Mouse (Mus musculus): Measurements from ENCODE around the gene Dbndd2.
A peak's percentile ranks its signal among the peaks of the same experiment; 100 is the strongest.

Gene Dbndd2

DNA sequence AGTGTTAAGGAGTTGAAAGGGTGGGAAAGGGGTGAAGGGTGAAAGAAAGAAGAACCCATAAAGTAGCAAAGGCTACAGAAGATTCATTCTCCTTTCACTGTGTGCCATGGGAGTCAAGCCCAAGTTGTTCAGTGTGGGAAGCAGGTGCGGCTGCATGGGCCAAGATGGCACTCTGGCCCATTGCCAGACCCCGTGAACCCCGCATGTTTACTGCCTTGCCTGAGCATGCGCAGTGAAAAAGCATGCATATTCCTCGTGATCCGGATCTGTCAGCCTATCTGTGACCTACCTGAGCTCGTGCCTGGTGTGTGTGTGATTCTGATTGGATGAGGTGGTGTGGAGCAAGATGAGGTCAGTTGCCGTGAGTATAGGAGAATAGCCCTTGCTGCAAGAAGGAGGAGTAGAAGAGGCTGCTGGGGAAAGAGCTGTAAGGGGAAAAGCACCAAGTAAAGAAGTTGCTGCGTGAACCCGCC lies 37.4 kb downstream of the Dbndd2 start:
- ATAC-seq (ENCODE audit: insufficient number of reproducible peaks, low FRiP score, low TSS enrichment) = no peak

DNA sequence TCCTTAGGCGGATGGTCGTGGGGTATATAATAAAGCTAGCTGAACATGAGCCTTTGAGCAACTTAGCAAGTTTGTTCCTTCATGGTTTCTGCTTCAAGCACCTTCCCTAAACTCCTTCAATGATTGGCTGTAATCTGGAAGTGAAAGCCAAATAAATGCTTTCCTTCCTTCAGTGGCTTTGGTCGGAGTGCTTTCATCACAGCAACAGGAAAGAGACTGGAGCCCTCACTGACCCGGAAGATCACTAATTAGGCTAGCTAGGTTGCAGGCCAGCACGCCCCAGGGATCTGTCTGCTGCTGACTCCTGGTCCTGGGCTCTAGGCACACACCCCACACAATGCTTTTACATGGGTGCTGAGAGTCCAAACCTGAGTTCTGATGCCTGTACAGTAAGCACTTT lies 42.7 kb downstream of the Dbndd2 start:
- no peak for ATAC-seq (ENCODE audit: insufficient number of reproducible peaks, low FRiP score, low TSS enrichment)

DNA sequence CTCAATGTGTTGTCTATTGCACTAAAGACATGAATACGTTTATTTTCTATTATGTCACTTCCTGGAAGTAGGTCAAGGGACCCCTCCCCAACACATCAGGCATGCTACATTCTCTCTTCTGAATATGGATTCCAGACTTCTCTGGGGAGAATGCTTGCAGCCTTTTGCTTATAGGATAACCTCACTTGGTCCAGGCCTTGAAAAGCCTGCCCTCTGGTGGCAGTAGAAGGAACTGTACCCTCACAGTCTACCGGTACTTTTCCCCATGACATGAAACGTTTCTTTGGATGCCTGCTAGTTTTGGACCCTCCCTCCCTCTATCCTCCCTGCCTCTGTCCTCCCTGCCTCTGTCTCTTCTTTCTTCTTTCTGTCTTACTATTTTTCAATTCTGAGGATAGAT lies 45.3 kb downstream of the Dbndd2 start:
- ATAC-seq (ENCODE audit: insufficient number of reproducible peaks, low FRiP score, low TSS enrichment) = peak; percentile 58; the same call in 1 of the 2 replicates

DNA sequence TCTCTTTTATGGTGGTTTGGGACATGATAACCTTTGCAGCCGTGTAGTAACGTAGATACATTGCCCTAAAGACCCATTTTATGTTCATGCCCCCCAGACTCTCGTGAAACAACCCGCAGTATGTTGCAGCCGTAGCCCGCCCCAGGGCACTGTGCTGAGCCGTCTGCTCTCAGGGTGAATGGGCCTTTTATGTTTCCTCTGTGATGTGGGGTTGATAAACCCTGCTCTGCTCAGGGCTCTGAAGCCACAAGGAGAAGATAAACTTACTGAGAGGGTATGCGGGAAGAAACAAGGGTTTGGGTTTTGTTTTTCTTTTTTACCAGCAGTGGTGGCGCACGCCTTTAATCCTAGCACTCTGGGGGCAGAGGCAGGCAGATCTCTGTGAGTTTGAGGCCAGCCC lies 48.4 kb downstream of the Dbndd2 start:
- ATAC-seq (ENCODE audit: insufficient number of reproducible peaks, low FRiP score, low TSS enrichment) = no peak

DNA sequence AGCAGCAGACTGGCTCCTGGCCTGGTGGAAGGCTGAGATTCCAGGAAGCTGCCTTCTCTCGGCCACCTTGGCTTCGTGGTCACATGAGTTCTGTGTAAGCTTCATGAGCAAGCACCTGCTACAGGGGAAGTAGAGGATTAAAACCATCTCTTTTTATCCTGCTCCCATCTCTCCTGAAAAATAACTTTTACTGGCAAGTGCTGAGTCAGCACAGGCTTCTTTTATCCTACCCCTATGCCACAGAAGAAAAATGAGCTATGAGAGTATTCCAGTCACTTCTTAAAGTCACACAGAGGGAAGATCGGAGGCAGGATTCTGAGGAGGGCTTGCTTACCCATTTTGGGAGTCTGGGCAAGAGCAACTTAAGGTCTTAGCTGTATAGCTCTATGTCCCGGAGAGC lies 51.1 kb downstream of the Dbndd2 start:
- ATAC-seq (ENCODE audit: insufficient number of reproducible peaks, low FRiP score, low TSS enrichment) = no peak

GRCm38 (mm10) chr2:164540652-164541427 lies 54.9 kb downstream of the Dbndd2 start:
- ATAC-seq (ENCODE audit: insufficient number of reproducible peaks, low FRiP score, low TSS enrichment) = no peak

DNA sequence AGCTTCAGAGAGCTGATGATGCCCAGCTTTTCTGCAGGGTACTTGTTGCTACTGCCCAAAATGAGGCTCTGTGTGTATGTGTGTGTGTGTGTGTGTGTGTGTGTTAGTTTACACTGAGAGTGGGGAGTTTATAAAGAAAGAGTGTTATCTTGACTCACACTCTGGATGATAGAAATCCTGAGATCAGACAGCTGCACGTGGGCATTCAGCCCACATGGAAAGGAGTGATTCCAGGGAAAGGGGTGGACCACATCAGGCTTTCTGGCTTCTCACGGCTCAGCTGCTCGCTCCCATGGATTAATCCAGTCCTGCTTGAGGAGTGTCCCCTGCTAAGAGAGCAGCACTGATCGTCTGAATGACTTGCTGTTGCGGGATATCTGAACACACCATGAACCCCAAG lies 56.2 kb downstream of the Dbndd2 start:
- no peak for ATAC-seq (ENCODE audit: insufficient number of reproducible peaks, low FRiP score, low TSS enrichment)

DNA sequence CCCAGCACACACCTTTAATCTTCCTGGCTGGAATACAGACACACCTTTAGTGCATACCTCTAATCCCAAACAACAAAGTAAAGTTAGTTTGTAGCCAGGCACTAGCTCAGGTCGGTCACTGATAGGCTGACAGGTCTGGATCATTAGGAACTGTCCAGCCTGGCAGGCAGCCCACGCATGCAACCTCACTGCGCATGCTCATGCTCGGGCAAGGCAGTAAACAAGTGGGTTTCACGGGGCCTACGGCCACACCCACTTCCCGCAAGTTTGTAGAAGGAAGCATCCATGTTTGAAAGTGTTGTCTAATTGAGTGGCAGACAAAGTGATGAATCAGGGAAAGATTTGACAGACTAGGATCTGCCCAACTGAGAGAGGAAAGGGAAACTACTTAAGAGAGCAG lies 56.7 kb downstream of the Dbndd2 start:
- no peak for ATAC-seq (ENCODE audit: insufficient number of reproducible peaks, low FRiP score, low TSS enrichment)
